In the genomic region with DNA sequence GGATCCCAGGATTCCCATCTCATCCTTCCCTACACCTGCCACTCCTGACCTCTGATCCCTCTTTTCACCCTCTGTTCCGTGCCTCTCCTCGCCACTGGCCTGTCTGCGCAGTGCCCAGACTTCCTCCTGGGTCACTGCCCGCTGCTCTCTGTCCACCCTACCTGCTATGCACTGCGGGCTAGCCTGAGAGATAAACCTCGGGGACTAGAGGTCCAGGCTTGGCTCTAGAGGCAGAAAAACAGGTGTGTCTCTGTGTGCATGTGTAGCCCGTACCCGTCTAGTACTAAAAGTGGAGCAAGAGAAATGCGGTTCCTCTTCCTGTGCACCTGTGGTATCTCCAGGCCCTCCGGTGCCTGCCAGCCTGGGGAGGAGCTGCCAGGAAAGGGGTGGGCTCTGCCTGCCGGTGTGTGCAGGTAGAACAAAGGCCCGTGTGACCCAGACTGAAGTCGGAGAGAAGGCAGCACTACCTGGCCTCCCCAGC, we compare ENCODE assay signal across 8 mouse cellular contexts. TPM values are rescaled to one million over a fixed set of nuclear protein-coding genes. Genes with fewer than 3 reads are reported as not detected.
DNase-seq lines count a peak whose midpoint lies in the region; ATAC-seq and TF ChIP-seq lines count a peak whose summit lies in the region.

No protein-coding gene starts in this region.

- H3K4me1 ChIP-seq in lung, adult 2 months (ENCODE audit: control insufficient read depth, insufficient read depth, low read length), result peaks cover 24% of the 10 kb centered on the region
- H3K4me1 ChIP-seq in hindbrain, embryonic 11.5 days (replicated peaks; ENCODE audit: control insufficient read depth, insufficient read depth, low read length), result peaks cover 22% of the 10 kb centered on the region
- peaks cover 69% of the 10 kb centered on the region for H3K4me1 ChIP-seq in limb, embryonic 13.5 days
- H3K4me1 ChIP-seq in midbrain, postnatal 0 days (ENCODE audit: insufficient read depth, low read length), result peaks cover 22% of the 10 kb centered on the region

- no peaks in the 10 kb centered on the region for H3K27me3 ChIP-seq in hindbrain, embryonic 11.5 days (ENCODE audit: control insufficient read depth, insufficient read depth, low read length)
- peaks cover 9% of the 10 kb centered on the region; the same call in 1 of the 2 replicates for H3K27me3 ChIP-seq in limb, embryonic 13.5 days
- no peaks in the 10 kb centered on the region for H3K27me3 ChIP-seq in midbrain, postnatal 0 days (ENCODE audit: insufficient read depth, low read length)

- no peak for ATAC-seq in hindbrain, embryonic 11.5 days (ENCODE audit: low FRiP score)
- ATAC-seq in limb, embryonic 13.5 days (ENCODE audit: low FRiP score, low read depth), result no peak
- no peak; the same call in 1 of the 2 replicates for ATAC-seq in midbrain, postnatal 0 days (ENCODE audit: low FRiP score)

- 0 out of 2 replicates have a peak overlapping the region, but pooled peaks have one; percentile 42 for H3K27ac ChIP-seq in hindbrain, embryonic 11.5 days (ENCODE audit: low read depth, low read length)
- H3K27ac ChIP-seq in limb, embryonic 13.5 days, result no peak overlapping the region
- peak overlapping the region; percentile 76; the same call in 1 of the 2 replicates for H3K27ac ChIP-seq in midbrain, postnatal 0 days (ENCODE audit: low read depth, low read length)

- TF ChIP-seq POLR2A in lung, adult 2 months (IDR thresholded peaks at IDR 0.05; ENCODE audit: borderline replicate concordance, extremely low read depth, low read depth, low read length), result no peak

- WGBS in lung, adult 2 months, result 7% methylated on average over 13 of the region's 13 CpGs
- WGBS in hindbrain, embryonic 11.5 days, result 2% methylated on average over 13 of the region's 13 CpGs
- 2% methylated on average over 13 of the region's 13 CpGs for WGBS in limb, embryonic 13.5 days
- WGBS in midbrain, postnatal 0 days, result under 1% methylated on average over 13 of the region's 13 CpGs

- no peaks in the 10 kb centered on the region for H3K9me3 ChIP-seq in hindbrain, embryonic 11.5 days (ENCODE audit: control insufficient read depth, low read length)
- H3K9me3 ChIP-seq in limb, embryonic 13.5 days, result no peaks in the 10 kb centered on the region
- H3K9me3 ChIP-seq in midbrain, postnatal 0 days (ENCODE audit: low read length), result no peaks in the 10 kb centered on the region

- peak overlapping the region; percentile 97 for H3K4me2 ChIP-seq in hindbrain, embryonic 11.5 days (replicated peaks; ENCODE audit: low read depth, low read length)
- peak overlapping the region; percentile 99 for H3K4me2 ChIP-seq in limb, embryonic 13.5 days (replicated peaks)
- H3K4me2 ChIP-seq in midbrain, postnatal 0 days (ENCODE audit: low read depth, low read length, poor library complexity, severe bottlenecking), result peak overlapping the region; percentile 95

- no peak for DNase-seq in lung, adult 2 months
- DNase-seq in lung, postnatal 25 days (ENCODE audit: low spot score), result no peak
- peak; percentile 65 to 69 for DNase-seq in cerebellum, postnatal 10 days
- no peak for DNase-seq in hindbrain, embryonic 11.5 days (ENCODE audit: low spot score)
- DNase-seq in midbrain, postnatal 0 days (ENCODE audit: low spot score), result no peak
- DNase-seq in adipocyte (ENCODE audit: low spot score), result no peak
- DNase-seq in adrenal gland, adult 8-10 months, result no peak

- H3K9ac ChIP-seq in hindbrain, embryonic 11.5 days (ENCODE audit: low read depth, low read length), result peak overlapping the region; percentile 82
- H3K9ac ChIP-seq in limb, embryonic 13.5 days, result peak overlapping the region; percentile 87
- H3K9ac ChIP-seq in midbrain, postnatal 0 days (replicated peaks; ENCODE audit: low read length, poor library complexity, severe bottlenecking), result peak overlapping the region; percentile 79

- TF ChIP-seq CTCF in lung, adult 2 months (IDR thresholded peaks at IDR 0.05; ENCODE audit: insufficient read depth, low read length), result no peak
- TF ChIP-seq CTCF in midbrain, postnatal 0 days (IDR thresholded peaks at IDR 0.05), result no peak

- peak overlapping the region; percentile 61 for H3K4me3 ChIP-seq in lung, adult 2 months (replicated peaks; ENCODE audit: extremely low read depth, low read depth, low read length)
- H3K4me3 ChIP-seq in hindbrain, embryonic 11.5 days (ENCODE audit: low read depth, low read length), result peak overlapping the region; percentile 85
- peak overlapping the region; percentile 79 for H3K4me3 ChIP-seq in limb, embryonic 13.5 days
- H3K4me3 ChIP-seq in midbrain, postnatal 0 days (ENCODE audit: low read depth, low read length), result peak overlapping the region; percentile 86

- H3K36me3 ChIP-seq in hindbrain, embryonic 11.5 days (ENCODE audit: control insufficient read depth, insufficient read depth, low read length), result no peaks in the 10 kb centered on the region
- H3K36me3 ChIP-seq in limb, embryonic 13.5 days, result peaks cover 6% of the 10 kb centered on the region; the same call in 1 of the 2 replicates
- H3K36me3 ChIP-seq in midbrain, postnatal 0 days (ENCODE audit: insufficient read depth, low read length), result no peaks in the 10 kb centered on the region

RNA-seq across cellular contexts. Expression of a gene that starts 1.1 kb away (rescaled TPM):
- polyA plus RNA-seq in lung, adult 2 months (2012; rRNA removed), result 33.8 and 35.0 TPM in 2 replicates
- 10.7 and 14.9 TPM in 2 replicates for polyA plus RNA-seq in hindbrain, embryonic 11.5 days (2014; fragmentation: Nextera tagmentation; extraction: Ambion mirVana)
- polyA plus RNA-seq in limb, embryonic 13.5 days (2015; fragmentation: Nextera tagmentation; extraction: Ambion mirVana), result 5.0 and 5.7 TPM in 2 replicates
- total RNA-seq in midbrain, postnatal 0 days (2014; rRNA removed), result 89.8 and 104 TPM in 2 replicates
- 17.3 and 17.4 TPM in 2 replicates for polyA plus RNA-seq in midbrain, postnatal 0 days (2015; fragmentation: Nextera tagmentation; extraction: Ambion mirVana)
- 100 to 1,000 TPM in 2 of 4 experiments, 10 to 100 TPM in 2; 70.2 to 122 (median 96.6) TPM for total RNA-seq in adrenal gland, adult 8-10 months (2022)

Comparison
In these comparisons a context has a peak if more than half of its experiments do, and no peak if none do; other contexts are left out.
1. DNase-seq: peak in cerebellum, postnatal 10 days (2 of 2); none in lung, adult 2 months (single experiment), lung, postnatal 25 days (single experiment), hindbrain, embryonic 11.5 days (single experiment), midbrain, postnatal 0 days (single experiment), adipocyte (single experiment) and adrenal gland, adult 8-10 months (single experiment).
2. Peak in every context shown above with its lines, with median percentiles within 50 percentile points of each other: H3K4me3 ChIP-seq, H3K4me2 ChIP-seq and H3K9ac ChIP-seq.